Mouse (Mus musculus) forebrain, embryonic 13.5 days (tissue): ENCODE data around the gene Six5. TPM values are rescaled to one million over a fixed set of nuclear protein-coding genes. Genes with fewer than 3 reads are reported as not detected.

Experiments used
- ATAC-seq: fragments of 200-750 bp; cut with Nextera tagmentation; 2 replicates; pipeline ENCODE4 v1.8.0; 2017
- H3K27ac ChIP-seq: fragments of 300-500 bp; sonication (generic); 2 replicates; pipeline ENCODE4 v1.5.1; 2015; ENCODE audit warnings: inconsistent platforms, mild to moderate bottlenecking, moderate library complexity
- H3K27me3 ChIP-seq: fragments of 300-500 bp; sonication (generic); 2 replicates; pipeline ENCODE4 v1.6.1; 2015; ENCODE audit warnings: mild to moderate bottlenecking, inconsistent platforms
- H3K36me3 ChIP-seq: fragments of 300-500 bp; sonication (generic); 2 replicates; pipeline ENCODE4 v1.6.1; 2015; ENCODE audit warnings: mild to moderate bottlenecking, inconsistent platforms; ENCODE audit not compliant: poor library complexity, severe bottlenecking
- H3K4me1 ChIP-seq: fragments of 300-500 bp; sonication (generic); 2 replicates; pipeline ENCODE4 v1.6.1; 2015; ENCODE audit warnings: inconsistent platforms
- H3K4me2 ChIP-seq: fragments of 300-500 bp; sonication (generic); 2 replicates; pipeline ENCODE4 v1.6.1; 2015; ENCODE audit warnings: inconsistent platforms, mild to moderate bottlenecking, moderate library complexity
- H3K4me3 ChIP-seq: fragments of 300-500 bp; sonication (generic); 2 replicates; pipeline ENCODE4 v1.5.1; 2015; ENCODE audit warnings: mild to moderate bottlenecking, inconsistent platforms
- H3K9ac ChIP-seq: fragments of 300-500 bp; sonication (generic); 2 replicates; pipeline ENCODE4 v1.6.1; 2015; ENCODE audit warnings: mild to moderate bottlenecking, inconsistent platforms
- H3K9me3 ChIP-seq: fragments of 300-500 bp; sonication (generic); replicated peaks from 2 replicates; pipeline ENCODE4 v1.6.1; 2016; ENCODE audit warnings: inconsistent platforms
- WGBS: fragments of 180-500 bp; shearing (Covaris S2); methylation state at CpG from one replicate; pipeline ENCODE4 v1.1.7; 2015; 5-methylcytosine and 5-hydroxymethylcytosine counted together
- microRNA-seq: library from miRNA; unstranded; fragments of <30 nt; microRNA quantifications from one replicate; pipeline ENCODE4, GENCODE M21; 2016
- polyA plus RNA-seq: library from polyadenylated mRNA; unstranded; fragments of >200 nt; fragmentation: Nextera tagmentation; extraction: Ambion mirVana; gene quantifications from 2 replicates; pipeline ENCODE4 v1.2.1, GENCODE M21; 2015

Gene Six5
- polyA plus RNA-seq, 1 experiment from 2014 or later: 3.5 TPM

DNA sequence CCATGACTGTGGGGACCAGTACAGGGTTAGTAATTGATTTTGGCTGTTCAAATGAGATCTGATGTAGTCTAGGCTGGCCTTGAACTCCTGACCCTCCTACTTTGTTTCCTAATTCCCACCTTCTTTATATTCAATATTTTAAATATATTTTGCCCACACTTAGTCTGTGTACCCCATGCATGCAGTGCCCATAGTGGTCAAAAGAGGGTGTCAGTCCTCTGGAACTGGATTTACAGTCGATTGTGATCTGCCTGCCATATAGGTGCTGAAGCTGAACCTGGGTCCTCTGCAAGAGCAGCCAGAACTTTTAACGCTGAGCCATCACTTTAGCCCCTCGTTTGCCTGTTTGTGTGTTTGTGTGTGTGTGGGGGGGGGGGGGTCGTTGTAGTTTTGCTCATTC, 36.3 kb downstream of the Six5 start:
- Histone ChIP-seq H3K4me1 (peaks cover 15% of the 10 kb centered on the region), H3K36me3 (peaks cover 25% of the 10 kb centered on the region), H3K4me3 (peak overlapping the region; percentile 46), H3K9me3 (no peaks in the 10 kb centered on the region), H3K27ac (peak overlapping the region; percentile 86), H3K27me3 (no peaks in the 10 kb centered on the region), H3K4me2 (peak overlapping the region; percentile 69), H3K9ac (no peak overlapping the region; the same call in 1 of the 2 replicates)
- no peak for ATAC-seq
- 34% methylated on average over 4 of the region's 4 CpGs for WGBS

DNA sequence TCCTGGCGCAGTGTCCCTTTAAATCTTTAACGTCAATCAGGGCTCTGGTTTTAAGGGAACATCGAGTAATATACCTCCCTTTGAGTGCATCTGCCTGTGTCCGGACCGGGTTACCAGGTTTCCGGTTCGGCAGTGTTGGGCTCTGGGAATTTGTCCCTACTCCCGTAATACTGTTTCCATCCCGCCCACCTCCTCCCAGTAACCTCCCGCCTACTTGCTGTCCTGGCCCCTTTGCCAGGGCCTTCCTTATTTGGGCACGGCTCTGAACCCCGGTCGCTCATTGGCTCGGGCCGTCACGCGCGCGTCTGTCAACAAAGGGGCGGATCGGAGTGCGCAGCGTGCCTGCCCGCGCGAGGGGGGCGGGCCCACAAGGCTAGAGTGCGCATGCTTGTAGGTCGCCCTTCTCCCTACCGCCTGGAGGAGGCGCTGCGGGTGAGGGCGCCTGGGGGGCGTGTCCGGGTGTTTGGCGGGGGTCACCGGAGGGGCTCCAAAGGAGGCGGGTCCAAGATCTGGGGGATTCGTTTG, 37.0 kb downstream of the Six5 start:
- under 1% methylated on average over 39 of the region's 39 CpGs for WGBS
- H3K4me1 ChIP-seq: peaks cover 15% of the 10 kb centered on the region
- peak; percentile 99 for ATAC-seq
- H3K4me2 ChIP-seq: peak overlapping the region; percentile 69
- no peaks in the 10 kb centered on the region for H3K9me3 ChIP-seq
- H3K36me3 ChIP-seq: peaks cover 30% of the 10 kb centered on the region
- H3K27ac ChIP-seq: peak overlapping the region; percentile 86
- H3K27me3 ChIP-seq: no peaks in the 10 kb centered on the region
- H3K9ac ChIP-seq: peak overlapping the region; percentile 62
- H3K4me3 ChIP-seq: peak overlapping the region; percentile 46

DNA sequence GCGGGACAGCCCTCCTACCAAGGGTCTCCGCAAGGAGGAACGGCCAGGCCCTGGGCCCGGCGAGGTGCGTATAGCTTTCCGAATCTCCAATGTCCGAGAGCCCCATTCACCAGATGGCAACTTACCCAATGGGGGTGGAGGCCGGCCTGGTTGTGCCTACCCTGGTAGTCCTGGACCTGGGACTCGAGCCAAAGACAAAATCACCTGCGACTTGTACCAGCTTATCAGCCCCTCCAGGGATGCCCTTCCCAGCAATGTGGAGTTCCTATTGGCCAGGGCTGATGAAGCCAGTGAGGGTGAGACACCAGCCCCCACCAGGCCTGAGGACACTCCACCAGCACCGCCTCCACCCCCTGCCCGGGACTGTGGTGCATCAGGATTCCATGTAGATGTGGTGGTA, 41.8 kb downstream of the Six5 start:
- H3K4me3 ChIP-seq: no peak overlapping the region
- peaks cover 6% of the 10 kb centered on the region; the same call in 1 of the 2 replicates for H3K4me1 ChIP-seq
- H3K36me3 ChIP-seq: peaks cover 68% of the 10 kb centered on the region
- ATAC-seq: no peak
- 96% methylated on average over 13 of the region's 13 CpGs for WGBS
- H3K9me3 ChIP-seq: no peaks in the 10 kb centered on the region
- H3K9ac ChIP-seq: no peak overlapping the region
- H3K27ac ChIP-seq: no peak overlapping the region
- no peaks in the 10 kb centered on the region for H3K27me3 ChIP-seq
- no peak overlapping the region for H3K4me2 ChIP-seq

DNA sequence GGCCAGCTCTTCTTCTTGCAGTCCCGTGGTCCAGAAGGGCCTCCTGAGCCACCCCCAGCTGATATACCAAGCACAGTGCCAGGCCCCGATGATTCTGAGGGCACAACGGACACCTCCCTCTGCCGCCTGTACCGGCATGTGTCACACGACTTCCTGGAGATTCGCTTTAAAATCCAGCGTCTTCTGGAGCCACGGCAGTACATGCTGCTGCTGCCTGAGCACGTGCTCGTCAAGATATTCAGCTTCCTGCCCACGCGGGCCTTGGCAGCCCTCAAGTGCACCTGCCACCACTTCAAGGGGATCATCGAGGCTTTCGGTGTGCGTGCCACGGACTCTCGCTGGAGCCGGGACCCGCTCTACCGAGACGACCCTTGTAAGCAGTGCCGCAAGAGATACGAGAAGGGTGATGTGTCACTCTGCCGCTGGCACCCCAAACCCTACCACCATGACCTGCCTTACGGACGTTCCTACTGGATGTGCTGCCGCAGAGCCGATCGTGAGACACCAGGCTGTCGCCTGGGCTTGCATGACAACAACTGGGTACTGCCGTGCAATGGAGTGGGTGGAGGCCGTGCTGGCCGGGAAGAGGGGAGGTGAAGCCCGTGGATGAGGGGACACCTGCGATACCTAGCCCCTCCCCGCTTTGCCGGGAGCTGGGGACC, 42.4 kb downstream of the Six5 start:
- Histone ChIP-seq H3K4me2 (no peak overlapping the region), H3K27ac (no peak overlapping the region), H3K4me3 (no peak overlapping the region), H3K36me3 (peaks cover 74% of the 10 kb centered on the region), H3K4me1 (peaks cover 4% of the 10 kb centered on the region; the same call in 1 of the 2 replicates), H3K9me3 (no peaks in the 10 kb centered on the region), H3K9ac (no peak overlapping the region), H3K27me3 (no peaks in the 10 kb centered on the region)
- 0 out of 2 replicates have a peak, but pooled peaks have one; percentile 25 for ATAC-seq
- 94% methylated on average over 38 of the region's 38 CpGs for WGBS

DNA sequence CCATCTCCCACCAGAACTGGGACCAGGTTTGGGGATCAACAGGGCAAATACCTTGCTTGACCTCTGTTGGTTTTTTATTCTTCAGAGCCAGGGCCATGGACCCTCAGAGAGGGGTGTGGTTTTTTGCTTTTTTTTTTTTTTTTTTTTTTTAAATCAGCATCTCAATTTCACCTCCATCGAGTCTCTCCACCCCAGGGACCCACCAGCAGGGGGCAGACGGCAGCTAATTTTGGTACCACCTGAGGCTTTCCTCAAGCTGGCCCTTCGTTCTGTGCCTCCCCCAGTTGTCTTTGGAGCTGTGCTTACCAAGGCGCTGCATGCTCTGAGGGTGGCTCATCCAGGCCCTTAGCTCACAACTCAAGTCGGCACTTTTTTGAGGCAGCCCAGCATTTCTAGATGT, 43.0 kb downstream of the Six5 start:
- no peak for ATAC-seq
- H3K9ac ChIP-seq: no peak overlapping the region
- peaks cover 78% of the 10 kb centered on the region for H3K36me3 ChIP-seq
- no peaks in the 10 kb centered on the region for H3K27me3 ChIP-seq
- WGBS: 46% methylated on average over 5 of the region's 5 CpGs
- H3K4me1 ChIP-seq: no peaks in the 10 kb centered on the region
- no peaks in the 10 kb centered on the region for H3K9me3 ChIP-seq
- H3K4me3 ChIP-seq: no peak overlapping the region
- H3K27ac ChIP-seq: no peak overlapping the region
- no peak overlapping the region for H3K4me2 ChIP-seq

DNA sequence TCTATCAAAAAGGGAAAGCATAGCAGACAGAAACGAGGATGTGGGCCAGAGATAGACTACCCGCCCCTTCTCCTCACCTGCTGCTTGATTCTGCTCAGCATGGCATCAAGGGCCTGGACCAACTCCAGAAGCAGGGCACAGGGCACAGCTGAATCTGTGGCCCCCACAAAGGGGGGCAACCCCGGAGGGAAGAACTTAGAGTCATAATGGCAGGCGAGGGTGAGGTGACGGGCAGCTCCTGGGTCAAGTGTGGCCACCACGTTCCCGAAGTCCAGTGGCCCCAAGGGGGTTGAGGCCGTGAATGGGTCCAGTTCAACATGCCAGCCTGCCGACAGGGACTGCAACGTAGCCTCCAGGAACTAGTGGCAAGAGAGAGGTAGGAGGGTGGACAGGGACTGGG, 52.4 kb downstream of the Six5 start:
- H3K27ac ChIP-seq: no peak overlapping the region
- H3K4me3 ChIP-seq: no peak overlapping the region
- H3K27me3 ChIP-seq: no peaks in the 10 kb centered on the region
- H3K4me2 ChIP-seq: no peak overlapping the region
- no peak for ATAC-seq
- H3K36me3 ChIP-seq: peaks cover 19% of the 10 kb centered on the region
- no peaks in the 10 kb centered on the region for H3K9me3 ChIP-seq
- 90% methylated on average over 10 of the region's 10 CpGs for WGBS
- H3K9ac ChIP-seq: no peak overlapping the region
- peaks cover 31% of the 10 kb centered on the region for H3K4me1 ChIP-seq

DNA sequence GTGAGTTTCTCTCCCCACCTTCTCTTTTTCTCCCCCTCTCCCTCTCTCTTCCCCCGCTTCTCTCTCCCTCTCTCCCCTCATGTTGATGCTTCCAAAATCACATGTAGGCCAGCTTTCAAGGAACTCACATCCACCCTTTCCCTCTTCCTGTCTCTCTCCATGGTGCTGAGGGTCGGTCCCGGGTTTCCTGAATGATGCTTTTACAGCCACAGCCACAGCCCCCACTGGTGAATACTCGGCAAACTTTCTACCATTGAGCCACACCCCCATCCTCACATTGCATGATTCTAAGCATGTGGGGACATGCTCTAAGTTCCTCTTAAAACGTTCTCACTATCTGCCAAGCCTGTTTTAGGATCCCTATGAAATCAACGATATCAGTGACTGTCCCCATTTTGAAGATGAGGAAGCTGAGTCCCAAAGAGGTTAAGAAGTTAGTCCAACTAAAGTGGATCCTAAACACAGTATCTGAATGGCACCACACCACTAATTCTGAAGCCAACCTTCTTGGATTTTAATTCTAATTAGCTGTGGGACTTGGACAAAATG, 53.2 kb downstream of the Six5 start:
- peak overlapping the region; percentile 86 for H3K4me2 ChIP-seq
- peak overlapping the region; percentile 70; the same call in 1 of the 2 replicates for H3K4me3 ChIP-seq

More for the DNA sequence above, 53.2 kb downstream of the Six5 start:
- Histone ChIP-seq H3K27me3 (no peaks in the 10 kb centered on the region), H3K36me3 (peaks cover 20% of the 10 kb centered on the region), H3K9me3 (no peaks in the 10 kb centered on the region), H3K4me1 (peaks cover 31% of the 10 kb centered on the region), H3K9ac (peak overlapping the region; percentile 34), H3K27ac (no peak overlapping the region)
- WGBS: 56% methylated on average over 6 of the region's 6 CpGs
- no peak for ATAC-seq

Small RNA genes within 50 kb of the gene (microRNA-seq; reads per million reads assigned to microRNA genes)
- not detected for gene Mir3100

Other genes with a start within 250 kb of the Six5 start
- gene Pglyrp1, start 223.3 kb upstream of the Six5 start, polyA plus RNA-seq: 7.4 and 8.2 TPM in 2 replicates
- 25.6 and 27.9 TPM in 2 replicates for gene Ccdc61, start 184.2 kb upstream of the Six5 start, polyA plus RNA-seq
- 12.3 and 13.7 TPM in 2 replicates for gene Nova2, start 168.7 kb upstream of the Six5 start, polyA plus RNA-seq
- gene Nanos2, start 107.2 kb upstream of the Six5 start, polyA plus RNA-seq: 0.68 and 0.69 TPM in 2 replicates
- gene Mypop, start 103.3 kb upstream of the Six5 start, polyA plus RNA-seq: 2.8 TPM in 2 replicates
- gene Irf2bp1, start 90.5 kb upstream of the Six5 start, polyA plus RNA-seq: 22.1 and 23.3 TPM in 2 replicates
- not detected in 2 replicates for gene Foxa3, start 71.1 kb upstream of the Six5 start, polyA plus RNA-seq
- gene Sympk, start 70.2 kb upstream of the Six5 start, polyA plus RNA-seq: 34.3 and 36.7 TPM in 2 replicates
- not detected in 2 replicates for gene Rsph6a, start 39.9 kb upstream of the Six5 start, polyA plus RNA-seq
- 20.6 and 22.6 TPM in 2 replicates for gene Dmwd, start 18.4 kb upstream of the Six5 start, polyA plus RNA-seq
- gene Dmpk, start 10.7 kb upstream of the Six5 start, polyA plus RNA-seq: 8.3 and 9.4 TPM in 2 replicates
- 1.2 and 1.4 TPM in 2 replicates for gene Gm4969, start 23.8 kb downstream of the Six5 start, polyA plus RNA-seq
- 19.1 and 22.2 TPM in 2 replicates for gene Fbxo46, start 25.3 kb downstream of the Six5 start, polyA plus RNA-seq
- 16.5 and 17.7 TPM in 2 replicates for gene Qpctl, start 54.7 kb downstream of the Six5 start, polyA plus RNA-seq
- gene Snrpd2, start 55.1 kb downstream of the Six5 start, polyA plus RNA-seq: 159 and 164 TPM in 2 replicates
- gene Gipr, start 71.5 kb downstream of the Six5 start, polyA plus RNA-seq: 5.2 and 6.6 TPM in 2 replicates
- 6.4 and 7.0 TPM in 2 replicates for gene Eml2, start 81.8 kb downstream of the Six5 start, polyA plus RNA-seq
- 1.2 and 1.3 TPM in 2 replicates for gene Gpr4, start 117.9 kb downstream of the Six5 start, polyA plus RNA-seq
- 42.1 and 47.5 TPM in 2 replicates for gene Opa3, start 133.7 kb downstream of the Six5 start, polyA plus RNA-seq
- gene Vasp, start 177.2 kb downstream of the Six5 start, polyA plus RNA-seq: 31.0 and 32.7 TPM in 2 replicates
- gene Ppm1n, start 185.5 kb downstream of the Six5 start, polyA plus RNA-seq: 0.18 and 0.80 TPM in 2 replicates
- 87.9 and 92.4 TPM in 2 replicates for gene Rtn2, start 188.0 kb downstream of the Six5 start, polyA plus RNA-seq
- gene Fosb, start 215.5 kb downstream of the Six5 start, polyA plus RNA-seq: 0.06 TPM in 1 of 2 replicates, not detected in the other